Mouse (Mus musculus) lung, postnatal 0 days (tissue): ENCODE data around the gene Lrrc51.

Source experiments
- CTCF ChIP-seq: IDR thresholded peaks from 2 replicates; pipeline ENCODE4 v1.5.1; 2016; ENCODE audit warnings: antibody characterized with exemption, mild to moderate bottlenecking
- EP300 ChIP-seq: IDR thresholded peaks from 2 replicates; pipeline ENCODE4 v1.6.1; 2016; ENCODE audit warnings: antibody characterized with exemption, mild to moderate bottlenecking, control low read depth

- TF ChIP-seq CTCF: no peak
- no peak for TF ChIP-seq EP300
Measured at GRCm38 (mm10) chr7:101955862-101956261, 22.2 kb upstream of the Lrrc51 start.
